Mouse (Mus musculus) liver, embryonic 14.5 days (tissue): Measurements from ENCODE around the gene Setmar.

Experiments
- CTCF ChIP-seq: IDR thresholded peaks from 2 replicates; pipeline ENCODE4 v1.5.1; 2016; ENCODE audit warnings: antibody characterized with exemption, low read depth, control low read depth
- EP300 ChIP-seq: IDR thresholded peaks from 2 replicates; pipeline ENCODE4 v1.6.1; 2016; ENCODE audit warnings: antibody characterized with exemption, low read depth

- TF ChIP-seq EP300, result no peak
- no peak for TF ChIP-seq CTCF
These were observed 37.3 kb downstream of the Setmar start for GRCm38 (mm10) chr6:108101936-108102830.
